Mouse (Mus musculus): Measurements from ENCODE around the gene Pstpip1. TPM values are rescaled to one million over a fixed set of nuclear protein-coding genes. Genes with fewer than 3 reads are reported as not detected.
A peak's percentile ranks its signal among the peaks of the same experiment; 100 is the strongest.

Gene Pstpip1
- polyA plus RNA-seq, 1 experiment from 2014 or later: 3.4 TPM

- Histone ChIP-seq H3K27ac (replicated peaks; ENCODE audit: low read depth, low read length) (no peak overlapping the region), H3K4me2 (ENCODE audit: low read depth, low read length) (no peak overlapping the region), H3K4me3 (ENCODE audit: low read depth, low read length) (no peak overlapping the region), H3K9ac (ENCODE audit: low read depth, low read length) (no peak overlapping the region), H3K27me3 (replicated peaks; ENCODE audit: control insufficient read depth, insufficient read depth, low read length) (no peaks in the 10 kb centered on the region), H3K4me1 (ENCODE audit: control insufficient read depth, insufficient read depth, low read length) (peaks cover 18% of the 10 kb centered on the region), H3K9me3 (ENCODE audit: control insufficient read depth, low read length) (no peaks in the 10 kb centered on the region), H3K36me3 (ENCODE audit: control insufficient read depth, insufficient read depth, low read length) (no peaks in the 10 kb centered on the region)
- ATAC-seq (ENCODE audit: low read depth) (no peak), DNase-seq (ENCODE audit: low spot score) (no peak)
- WGBS: 33% methylated on average over 2 of the region's 2 CpGs
These were observed 2.3 kb downstream of the Pstpip1 start for GRCm38 (mm10) chr9:56092102-56092501.

DNA sequence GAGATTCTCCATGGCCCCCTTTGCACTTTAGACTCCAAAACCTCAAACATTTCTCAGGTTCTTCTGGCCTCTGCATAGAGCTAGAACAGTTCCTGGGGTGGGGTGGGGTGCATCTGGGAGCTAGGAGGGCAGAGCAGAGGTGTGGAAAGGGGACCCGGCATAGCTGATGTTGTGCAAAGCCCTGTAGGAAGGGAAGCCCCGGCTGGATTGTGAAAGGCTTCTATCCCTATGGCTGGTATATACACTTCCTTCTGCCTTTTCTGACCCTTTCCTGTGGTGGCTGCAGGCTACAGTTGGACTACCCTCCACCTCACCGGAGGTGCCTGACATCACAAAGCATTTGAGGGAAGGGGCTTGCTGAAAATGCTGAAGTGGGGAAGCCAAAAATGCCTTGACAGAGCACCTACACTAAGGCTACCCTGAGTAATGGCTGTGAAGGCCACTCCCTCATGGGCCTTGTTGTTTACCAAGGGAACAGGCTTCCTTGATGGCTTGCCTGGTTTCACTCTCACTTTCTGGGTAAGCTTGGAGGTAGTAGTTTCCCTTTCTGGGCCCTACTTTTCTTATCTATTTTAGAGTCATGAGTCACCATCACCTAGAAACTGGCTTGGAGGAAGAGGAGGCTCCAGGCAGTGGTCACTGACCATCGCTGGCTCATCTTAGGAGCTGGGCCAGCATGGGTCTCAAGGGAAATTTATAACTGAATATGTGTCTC, 8.0 kb downstream of the Pstpip1 start:
- Histone ChIP-seq H3K4me2 (ENCODE audit: low read depth, low read length) (no peak overlapping the region), H3K27me3 (replicated peaks; ENCODE audit: control insufficient read depth, insufficient read depth, low read length) (no peaks in the 10 kb centered on the region), H3K9me3 (ENCODE audit: control insufficient read depth, low read length) (no peaks in the 10 kb centered on the region), H3K9ac (ENCODE audit: low read depth, low read length) (no peak overlapping the region), H3K36me3 (ENCODE audit: control insufficient read depth, insufficient read depth, low read length) (no peaks in the 10 kb centered on the region), H3K4me3 (ENCODE audit: low read depth, low read length) (no peak overlapping the region), H3K4me1 (ENCODE audit: control insufficient read depth, insufficient read depth, low read length) (no peaks in the 10 kb centered on the region), H3K27ac (replicated peaks; ENCODE audit: low read depth, low read length) (no peak overlapping the region)
- 76% methylated on average over 4 of the region's 4 CpGs for WGBS
- no peak for DNase-seq (ENCODE audit: low spot score)
- ATAC-seq (ENCODE audit: low read depth): no peak

- WGBS: 80% methylated on average over 7 of the region's 7 CpGs
- Histone ChIP-seq H3K4me1 (ENCODE audit: control insufficient read depth, insufficient read depth, low read length) (no peaks in the 10 kb centered on the region), H3K4me2 (ENCODE audit: low read depth, low read length) (no peak overlapping the region), H3K27ac (replicated peaks; ENCODE audit: low read depth, low read length) (no peak overlapping the region), H3K9ac (ENCODE audit: low read depth, low read length) (no peak overlapping the region), H3K36me3 (ENCODE audit: control insufficient read depth, insufficient read depth, low read length) (no peaks in the 10 kb centered on the region), H3K27me3 (replicated peaks; ENCODE audit: control insufficient read depth, insufficient read depth, low read length) (no peaks in the 10 kb centered on the region), H3K4me3 (ENCODE audit: low read depth, low read length) (no peak overlapping the region), H3K9me3 (ENCODE audit: control insufficient read depth, low read length) (no peaks in the 10 kb centered on the region)
- ATAC-seq (ENCODE audit: low read depth) (no peak), DNase-seq (ENCODE audit: low spot score) (no peak)
These were observed 10.3 kb downstream of the Pstpip1 start for GRCm38 (mm10) chr9:56100041-56100522.

GRCm38 (mm10) chr9:56101022-56101421, 11.3 kb downstream of the Pstpip1 start:
- H3K4me2 ChIP-seq (ENCODE audit: low read depth, low read length): no peak overlapping the region
- no peak overlapping the region for H3K27ac ChIP-seq (replicated peaks; ENCODE audit: low read depth, low read length)
- H3K27me3 ChIP-seq (replicated peaks; ENCODE audit: control insufficient read depth, insufficient read depth, low read length): no peaks in the 10 kb centered on the region
- no peaks in the 10 kb centered on the region for H3K36me3 ChIP-seq (ENCODE audit: control insufficient read depth, insufficient read depth, low read length)
- WGBS: 30% methylated on average over 4 of the region's 4 CpGs
- no peak overlapping the region for H3K9ac ChIP-seq (ENCODE audit: low read depth, low read length)
- no peaks in the 10 kb centered on the region for H3K4me1 ChIP-seq (ENCODE audit: control insufficient read depth, insufficient read depth, low read length)
- H3K4me3 ChIP-seq (ENCODE audit: low read depth, low read length): no peak overlapping the region
- H3K9me3 ChIP-seq (ENCODE audit: control insufficient read depth, low read length): no peaks in the 10 kb centered on the region
- ATAC-seq (ENCODE audit: low read depth): no peak
- DNase-seq (ENCODE audit: low spot score): peak; percentile 63

- Histone ChIP-seq H3K36me3 (ENCODE audit: control insufficient read depth, insufficient read depth, low read length) (no peaks in the 10 kb centered on the region), H3K27ac (replicated peaks; ENCODE audit: low read depth, low read length) (no peak overlapping the region), H3K9ac (ENCODE audit: low read depth, low read length) (no peak overlapping the region), H3K4me2 (ENCODE audit: low read depth, low read length) (no peak overlapping the region), H3K4me1 (ENCODE audit: control insufficient read depth, insufficient read depth, low read length) (no peaks in the 10 kb centered on the region), H3K27me3 (replicated peaks; ENCODE audit: control insufficient read depth, insufficient read depth, low read length) (no peaks in the 10 kb centered on the region), H3K4me3 (ENCODE audit: low read depth, low read length) (no peak overlapping the region), H3K9me3 (ENCODE audit: control insufficient read depth, low read length) (no peaks in the 10 kb centered on the region)
- DNase-seq (ENCODE audit: low spot score) (no peak), ATAC-seq (ENCODE audit: low read depth) (no peak)
- 79% methylated on average over 7 of the region's 7 CpGs for WGBS
These were observed 15.2 kb downstream of the Pstpip1 start for GRCm38 (mm10) chr9:56104921-56105320.

GRCm38 (mm10) chr9:56106274-56107072, 16.7 kb downstream of the Pstpip1 start:
- 68% methylated on average over 6 of the region's 6 CpGs for WGBS
- no peak overlapping the region for H3K27ac ChIP-seq (replicated peaks; ENCODE audit: low read depth, low read length)
- no peak for DNase-seq (ENCODE audit: low spot score)

GRCm38 (mm10) chr9:56107527-56107926, 17.8 kb downstream of the Pstpip1 start:
- H3K27me3 ChIP-seq (replicated peaks; ENCODE audit: control insufficient read depth, insufficient read depth, low read length): no peaks in the 10 kb centered on the region

More at GRCm38 (mm10) chr9:56106274-56107072, 16.7 kb downstream of the Pstpip1 start:
- no peaks in the 10 kb centered on the region for H3K27me3 ChIP-seq (replicated peaks; ENCODE audit: control insufficient read depth, insufficient read depth, low read length)
- no peak overlapping the region for H3K4me3 ChIP-seq (ENCODE audit: low read depth, low read length)
- no peaks in the 10 kb centered on the region for H3K36me3 ChIP-seq (ENCODE audit: control insufficient read depth, insufficient read depth, low read length)
- H3K9me3 ChIP-seq (ENCODE audit: control insufficient read depth, low read length): no peaks in the 10 kb centered on the region
- no peak overlapping the region for H3K4me2 ChIP-seq (ENCODE audit: low read depth, low read length)
- ATAC-seq (ENCODE audit: low read depth): no peak
- no peak overlapping the region for H3K9ac ChIP-seq (ENCODE audit: low read depth, low read length)
- no peaks in the 10 kb centered on the region for H3K4me1 ChIP-seq (ENCODE audit: control insufficient read depth, insufficient read depth, low read length)

GRCm38 (mm10) chr9:56108174-56108573, 18.4 kb downstream of the Pstpip1 start:
- Histone ChIP-seq H3K36me3 (ENCODE audit: control insufficient read depth, insufficient read depth, low read length) (no peaks in the 10 kb centered on the region), H3K4me2 (ENCODE audit: low read depth, low read length) (no peak overlapping the region), H3K4me3 (ENCODE audit: low read depth, low read length) (no peak overlapping the region), H3K27me3 (replicated peaks; ENCODE audit: control insufficient read depth, insufficient read depth, low read length) (no peaks in the 10 kb centered on the region), H3K4me1 (ENCODE audit: control insufficient read depth, insufficient read depth, low read length) (no peaks in the 10 kb centered on the region), H3K9ac (ENCODE audit: low read depth, low read length) (no peak overlapping the region), H3K9me3 (ENCODE audit: control insufficient read depth, low read length) (no peaks in the 10 kb centered on the region), H3K27ac (replicated peaks; ENCODE audit: low read depth, low read length) (no peak overlapping the region)
- DNase-seq (ENCODE audit: low spot score) (no peak), ATAC-seq (ENCODE audit: low read depth) (no peak)
- 58% methylated on average over 5 of the region's 5 CpGs for WGBS

More at GRCm38 (mm10) chr9:56107527-56107926, 17.8 kb downstream of the Pstpip1 start:
- WGBS: 75% methylated on average over 6 of the region's 6 CpGs
- no peak overlapping the region for H3K27ac ChIP-seq (replicated peaks; ENCODE audit: low read depth, low read length)
- no peaks in the 10 kb centered on the region for H3K4me1 ChIP-seq (ENCODE audit: control insufficient read depth, insufficient read depth, low read length)
- H3K9me3 ChIP-seq (ENCODE audit: control insufficient read depth, low read length): no peaks in the 10 kb centered on the region
- DNase-seq (ENCODE audit: low spot score) (no peak), ATAC-seq (ENCODE audit: low read depth) (no peak)
- H3K9ac ChIP-seq (ENCODE audit: low read depth, low read length): no peak overlapping the region
- H3K4me2 ChIP-seq (ENCODE audit: low read depth, low read length): no peak overlapping the region
- H3K36me3 ChIP-seq (ENCODE audit: control insufficient read depth, insufficient read depth, low read length): no peaks in the 10 kb centered on the region
- H3K4me3 ChIP-seq (ENCODE audit: low read depth, low read length): no peak overlapping the region

Data from embryonic facial prominence, embryonic 14.5 days (tissue).